Mouse (Mus musculus) midbrain, embryonic 12.5 days (tissue): ENCODE data around the gene Mib2. TPM values are rescaled to one million over a fixed set of nuclear protein-coding genes. Genes with fewer than 3 reads are reported as not detected.
"Not testable (repeated sequence)": the region's sequence is repeated elsewhere in the genome, so short reads cannot be mapped to it uniquely, and the experiment has no call there.

Experiments used
- ATAC-seq: fragments of 200-750 bp; cut with Nextera tagmentation; 2 replicates; pipeline ENCODE4 v1.8.0; 2017; ENCODE audit warnings: low read depth, moderate TSS enrichment, moderate library complexity; ENCODE audit not compliant: low FRiP score
- H3K27ac ChIP-seq: fragments of 300-500 bp; sonication (generic); replicated peaks from 2 replicates; pipeline ENCODE4 v1.5.1; 2016; ENCODE audit warnings: mild to moderate bottlenecking
- H3K27me3 ChIP-seq: fragments of 300-500 bp; sonication (generic); 2 replicates; pipeline ENCODE4 v1.6.1; 2016; ENCODE audit warnings: mild to moderate bottlenecking
- H3K36me3 ChIP-seq: fragments of 300-500 bp; sonication (generic); 2 replicates; pipeline ENCODE4 v1.6.1; 2016
- H3K4me1 ChIP-seq: fragments of 300-500 bp; sonication (generic); 2 replicates; pipeline ENCODE4 v1.6.1; 2016
- H3K4me2 ChIP-seq: fragments of 300-500 bp; sonication (generic); replicated peaks from 2 replicates; pipeline ENCODE4 v1.6.1; 2016; ENCODE audit warnings: mild to moderate bottlenecking, moderate library complexity
- H3K4me3 ChIP-seq: fragments of 300-500 bp; sonication (generic); 2 replicates; pipeline ENCODE4 v1.5.1; 2016; ENCODE audit warnings: mild to moderate bottlenecking
- H3K9ac ChIP-seq: fragments of 300-500 bp; sonication (generic); replicated peaks from 2 replicates; pipeline ENCODE4 v1.6.1; 2016; ENCODE audit warnings: mild to moderate bottlenecking, moderate library complexity
- H3K9me3 ChIP-seq: fragments of 300-500 bp; sonication (generic); 2 replicates; pipeline ENCODE4 v1.6.1; 2016; ENCODE audit warnings: mild to moderate bottlenecking
- WGBS: fragments of 180-500 bp; shearing (Covaris S2); methylation state at CpG from one replicate; pipeline ENCODE4 v1.1.7; 2016; 5-methylcytosine and 5-hydroxymethylcytosine counted together
- polyA plus RNA-seq: library from polyadenylated mRNA; unstranded; fragments of >200 nt; fragmentation: Nextera tagmentation; extraction: Ambion mirVana; gene quantifications from 2 replicates; pipeline ENCODE4 v1.2.1, GENCODE M21; 2016

Mib2 gene
- polyA plus RNA-seq, 1 experiment from 2014 or later, result 35.0 TPM

DNA sequence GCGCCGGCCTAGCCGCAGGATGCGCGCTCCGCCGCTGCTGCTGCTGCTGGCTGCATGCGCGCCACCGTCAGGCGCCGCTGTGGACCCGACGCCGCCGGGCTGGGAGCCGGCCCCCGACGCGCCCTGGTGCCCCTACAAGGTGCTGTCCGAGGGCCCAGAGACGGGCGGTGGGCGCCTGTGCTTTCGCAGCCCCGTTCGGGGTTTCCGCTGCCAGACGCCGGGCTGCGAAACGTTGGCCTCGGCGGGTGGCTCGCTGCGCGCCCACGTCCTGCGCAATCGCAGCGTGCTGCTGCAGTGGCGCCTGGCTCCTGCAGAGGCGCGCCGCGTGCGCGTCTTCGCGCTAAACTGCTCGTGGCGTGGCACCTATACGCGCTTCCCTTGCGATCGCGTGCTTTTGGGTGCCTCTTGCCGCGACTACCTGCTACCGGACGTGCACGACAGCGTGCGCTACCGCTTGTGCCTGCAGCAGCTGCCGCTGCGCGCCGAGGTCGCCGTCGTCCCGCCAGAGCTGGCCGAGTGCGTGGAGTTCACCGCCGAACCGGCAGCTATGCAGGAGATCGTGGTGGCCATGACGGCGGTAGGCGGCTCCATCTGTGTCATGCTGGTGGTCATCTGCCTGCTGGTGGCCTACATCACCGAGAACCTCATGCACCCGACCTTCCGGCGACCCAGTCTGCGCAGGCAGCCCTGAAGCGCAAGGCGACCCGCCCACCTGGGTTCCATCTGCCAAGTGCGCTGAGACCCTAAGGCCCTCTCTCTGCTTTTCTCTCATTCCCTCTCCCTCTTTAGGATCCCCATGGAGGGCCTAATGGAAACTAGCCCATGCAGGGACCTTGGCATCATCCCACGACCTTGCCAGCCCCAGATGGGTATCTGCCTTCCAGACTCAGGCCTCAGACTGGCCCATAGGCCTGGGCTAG is 25.7 kb upstream of the Mib2 start:
- peak; percentile 63 for ATAC-seq
- Histone ChIP-seq H3K27ac (peak overlapping the region; percentile 82), H3K4me3 (peak overlapping the region; percentile 72), H3K27me3 (peaks cover 39% of the 10 kb centered on the region), H3K36me3 (no peaks in the 10 kb centered on the region), H3K9me3 (no peaks in the 10 kb centered on the region), H3K9ac (peak overlapping the region; percentile 63), H3K4me1 (peaks cover 13% of the 10 kb centered on the region), H3K4me2 (peak overlapping the region; percentile 79)
- under 1% methylated on average over 90 of the region's 92 CpGs for WGBS

DNA sequence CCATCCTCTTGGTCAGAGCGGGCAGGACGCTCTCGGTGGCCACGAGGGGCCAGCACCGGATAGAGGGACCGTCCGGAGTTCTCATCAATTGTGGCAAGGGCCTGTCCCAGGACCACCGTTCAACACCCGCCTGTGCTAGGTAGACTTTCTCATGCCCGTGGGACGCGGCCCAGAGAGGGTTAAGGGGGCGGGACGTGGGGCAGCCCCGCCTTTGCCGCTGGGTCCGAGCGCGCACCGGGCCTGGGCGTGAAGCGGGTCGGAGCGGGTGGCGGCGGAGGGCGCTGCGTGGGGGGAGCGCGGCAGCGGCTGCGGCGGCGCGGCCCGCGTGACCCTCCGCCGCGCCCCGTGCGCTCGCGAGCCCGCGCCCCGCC is 25.1 kb upstream of the Mib2 start, which contains the start of gene Fndc10:
Gene Fndc10, plus strand, starts transcription at position 232 of the 371 bp plus-strand sequence.
- Histone ChIP-seq H3K9ac (peak within 1 kb of the TSS; percentile 63), H3K9me3 (no peaks in the 10 kb centered on the region), H3K27me3 (peaks cover 39% of the 10 kb centered on the region), H3K27ac (peak within 1 kb of the TSS; percentile 82), H3K36me3 (no peaks in the 10 kb centered on the region), H3K4me1 (peaks cover 13% of the 10 kb centered on the region), H3K4me3 (peak within 1 kb of the TSS; percentile 72), H3K4me2 (peak within 1 kb of the TSS; percentile 79)
- under 1% methylated on average over 41 of the region's 47 CpGs for WGBS
- ATAC-seq, result peak; percentile 83

DNA sequence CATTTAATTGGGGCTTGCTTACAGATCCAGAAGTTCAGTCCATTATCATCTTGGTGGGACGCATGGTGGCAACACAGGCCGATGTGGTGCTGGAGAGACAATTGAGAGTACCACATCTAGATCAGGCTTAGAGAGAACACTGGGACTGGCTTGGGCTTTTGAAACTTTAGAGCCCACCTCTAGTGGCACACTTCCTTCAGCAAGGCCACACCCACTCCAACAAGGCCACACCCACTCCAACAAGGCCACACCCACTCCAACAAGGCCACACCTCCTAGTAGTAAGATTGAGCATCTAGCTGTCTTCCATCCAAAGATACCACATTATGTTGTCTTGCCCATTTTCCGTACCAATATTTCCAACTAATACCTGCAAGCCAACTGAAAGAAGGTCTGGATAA is 23.4 kb upstream of the Mib2 start:
- 98% methylated on average over 3 of the region's 3 CpGs for whole genome bisulfite sequencing
- H3K9me3 ChIP-seq, result no peaks in the 10 kb centered on the region
- peaks cover 13% of the 10 kb centered on the region for H3K4me1 ChIP-seq
- H3K36me3 ChIP-seq, result no peaks in the 10 kb centered on the region
- no peak for ATAC-seq
- H3K27ac ChIP-seq, result no peak overlapping the region
- no peak overlapping the region for H3K9ac ChIP-seq
- no peak overlapping the region for H3K4me3 ChIP-seq
- peaks cover 39% of the 10 kb centered on the region for H3K27me3 ChIP-seq
- H3K4me2 ChIP-seq, result no peak overlapping the region

DNA sequence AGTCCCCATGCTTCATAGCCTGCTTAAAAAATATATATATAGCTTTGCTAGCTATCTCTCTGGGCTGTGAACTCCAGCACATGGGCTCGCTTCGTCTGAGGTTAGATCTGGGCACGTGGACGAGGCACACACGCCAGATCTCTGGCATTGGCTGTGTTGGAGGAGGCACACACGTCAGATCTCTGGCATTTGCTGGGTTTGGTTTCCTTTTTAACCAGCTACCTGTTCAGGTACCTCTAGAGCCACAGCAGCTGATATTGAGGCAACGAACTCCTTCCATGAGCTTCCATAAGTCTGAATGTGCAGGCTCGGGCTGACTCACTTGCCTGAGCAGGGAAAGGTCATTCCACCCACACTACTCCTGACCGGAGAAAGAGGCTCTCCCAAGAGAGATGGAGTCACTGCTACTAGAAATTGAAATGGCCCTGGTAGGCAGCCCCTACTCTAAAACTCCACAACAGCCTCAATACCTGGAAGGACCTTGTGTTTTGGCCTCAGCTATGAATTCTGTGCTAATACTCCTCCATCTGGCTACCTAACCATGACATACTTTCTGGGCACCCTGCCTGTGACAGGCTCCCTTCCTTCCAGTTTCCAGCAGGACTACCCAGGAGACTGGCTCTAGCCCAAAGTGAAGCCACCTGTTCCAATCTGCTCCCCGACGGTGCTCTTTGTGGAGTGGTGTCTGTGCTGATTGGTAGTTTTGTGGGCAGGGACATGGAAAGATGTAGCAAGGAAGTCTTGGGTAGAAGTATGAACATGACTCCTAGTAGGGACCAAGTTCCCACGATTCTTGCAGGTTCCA is 21.8 kb upstream of the Mib2 start:
- H3K36me3 ChIP-seq, result no peaks in the 10 kb centered on the region
- H3K27ac ChIP-seq, result no peak overlapping the region
- 85% methylated on average over 12 of the region's 12 CpGs for WGBS
- no peak overlapping the region for H3K4me2 ChIP-seq
- no peaks in the 10 kb centered on the region for H3K9me3 ChIP-seq
- H3K9ac ChIP-seq, result no peak overlapping the region
- peaks cover 13% of the 10 kb centered on the region for H3K4me1 ChIP-seq
- ATAC-seq, result no peak
- H3K4me3 ChIP-seq, result no peak overlapping the region
- H3K27me3 ChIP-seq, result peaks cover 28% of the 10 kb centered on the region

DNA sequence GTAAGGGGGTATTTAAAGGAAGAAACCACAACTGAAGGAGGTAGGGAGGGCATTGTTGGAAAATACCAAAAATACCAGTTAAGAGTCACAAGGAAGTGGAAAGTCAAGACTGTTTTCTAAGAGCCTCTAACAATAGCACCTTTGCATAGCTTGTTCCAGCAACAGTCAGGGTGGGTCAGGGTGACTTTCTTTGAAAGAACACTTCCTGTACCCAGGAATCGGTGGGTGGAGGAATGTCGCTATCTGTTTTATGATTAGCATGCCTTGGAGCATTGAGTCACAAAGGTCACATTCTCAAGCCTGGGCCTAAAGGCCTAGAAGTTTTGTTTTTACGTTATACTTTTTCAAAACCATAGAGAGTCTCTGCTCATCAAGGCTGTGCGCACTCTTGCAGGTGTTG is 18.8 kb upstream of the Mib2 start:
- 93% methylated on average over 4 of the region's 4 CpGs for WGBS
- H3K4me3 ChIP-seq, H3K36me3 ChIP-seq, H3K27ac ChIP-seq, H3K9ac ChIP-seq, H3K27me3 ChIP-seq, H3K4me1 ChIP-seq, ATAC-seq, H3K9me3 ChIP-seq, H3K4me2 ChIP-seq: not testable (repeated sequence)

DNA sequence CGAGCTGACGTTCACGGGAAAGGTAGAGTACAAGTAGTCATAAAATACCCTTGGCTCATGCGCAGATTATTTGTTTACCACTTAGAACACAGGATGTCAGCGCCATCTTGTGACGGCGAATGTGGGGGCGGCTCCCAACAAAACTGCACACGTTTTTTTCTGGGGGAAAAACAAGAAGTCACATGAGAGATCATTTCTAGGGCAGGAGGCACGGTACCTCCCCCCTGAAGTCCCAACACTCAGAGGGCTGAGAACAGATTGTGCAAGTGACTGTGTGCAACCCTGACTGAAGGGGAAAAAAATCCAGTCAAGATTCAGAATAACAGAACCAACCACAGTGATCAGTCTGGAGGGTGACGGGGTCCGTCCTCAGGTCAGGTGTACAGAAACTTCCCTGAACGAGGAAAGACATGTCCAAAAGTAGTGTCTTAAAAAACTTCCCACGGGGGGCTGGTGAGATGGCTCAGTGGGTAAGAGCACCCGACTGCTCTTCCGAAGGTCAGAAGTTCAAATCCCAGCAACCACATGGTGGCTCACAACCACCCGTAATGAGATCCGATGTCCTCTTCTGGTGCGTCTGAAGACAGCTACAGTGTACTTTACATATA is 14.8 kb upstream of the Mib2 start:
- not testable (repeated sequence) for H3K4me3 ChIP-seq, H3K27me3 ChIP-seq, H3K4me1 ChIP-seq, H3K4me2 ChIP-seq, H3K9ac ChIP-seq, ATAC-seq, H3K27ac ChIP-seq, H3K9me3 ChIP-seq, H3K36me3 ChIP-seq
- WGBS, result 93% methylated on average over 16 of the region's 19 CpGs

DNA sequence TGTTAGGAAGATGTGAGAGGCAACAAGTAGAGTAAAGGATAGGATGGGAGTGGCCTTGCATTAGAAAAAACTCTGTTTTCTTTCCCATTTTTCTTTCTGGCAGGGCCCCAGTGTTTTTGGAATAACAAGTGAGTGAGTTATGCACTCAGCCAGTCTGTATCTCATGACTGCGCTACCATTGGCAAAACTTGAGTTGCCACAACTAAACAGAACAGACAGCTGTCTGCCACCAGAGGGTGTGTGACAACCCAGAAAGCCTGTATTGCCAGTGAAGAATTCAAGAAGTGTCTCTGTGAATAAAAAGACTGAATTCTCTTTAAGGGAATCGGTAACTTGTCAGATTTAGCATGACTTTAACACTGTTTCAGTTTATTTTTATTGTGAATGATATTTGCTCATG is 7.0 kb upstream of the Mib2 start:
- no peak overlapping the region for H3K4me3 ChIP-seq
- H3K9me3 ChIP-seq, result no peaks in the 10 kb centered on the region
- no peak overlapping the region for H3K27ac ChIP-seq
- no peaks in the 10 kb centered on the region for H3K4me1 ChIP-seq
- H3K27me3 ChIP-seq, result no peaks in the 10 kb centered on the region
- H3K36me3 ChIP-seq, result no peaks in the 10 kb centered on the region
- no peak for ATAC-seq
- 82% methylated on average over 2 of the region's 2 CpGs for WGBS
- H3K9ac ChIP-seq, result no peak overlapping the region
- no peak overlapping the region for H3K4me2 ChIP-seq

DNA sequence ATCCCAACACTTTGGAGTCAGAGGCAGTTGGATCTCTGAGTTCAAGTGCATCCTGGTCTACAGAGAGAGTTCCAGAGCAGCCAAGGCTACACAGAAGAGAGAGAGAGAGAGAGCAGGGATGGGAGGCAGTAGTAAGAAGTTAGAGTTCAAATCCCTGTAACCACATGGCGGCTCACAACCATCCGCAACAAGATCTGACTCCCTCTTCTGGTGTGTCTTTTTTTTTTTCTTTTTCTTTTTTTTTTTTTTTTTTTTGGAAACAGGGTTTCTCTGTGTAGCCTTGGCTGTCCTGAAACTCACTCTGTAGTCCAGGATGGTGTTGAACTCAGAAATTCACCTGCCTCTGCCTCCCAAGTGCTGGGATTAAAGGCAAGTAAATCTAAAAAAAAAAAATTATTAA is 3.1 kb upstream of the Mib2 start:
- Histone ChIP-seq H3K4me3 (no peak overlapping the region), H3K9ac (no peak overlapping the region), H3K4me1 (peaks cover 13% of the 10 kb centered on the region), H3K9me3 (no peaks in the 10 kb centered on the region), H3K27me3 (0 out of 2 replicates have a peak, but pooled peaks cover 4% of the 10 kb centered on the region), H3K4me2 (no peak overlapping the region), H3K27ac (no peak overlapping the region), H3K36me3 (no peaks in the 10 kb centered on the region)
- ATAC-seq, result no peak
- WGBS, result 57% methylated on average over 2 of the region's 2 CpGs

DNA sequence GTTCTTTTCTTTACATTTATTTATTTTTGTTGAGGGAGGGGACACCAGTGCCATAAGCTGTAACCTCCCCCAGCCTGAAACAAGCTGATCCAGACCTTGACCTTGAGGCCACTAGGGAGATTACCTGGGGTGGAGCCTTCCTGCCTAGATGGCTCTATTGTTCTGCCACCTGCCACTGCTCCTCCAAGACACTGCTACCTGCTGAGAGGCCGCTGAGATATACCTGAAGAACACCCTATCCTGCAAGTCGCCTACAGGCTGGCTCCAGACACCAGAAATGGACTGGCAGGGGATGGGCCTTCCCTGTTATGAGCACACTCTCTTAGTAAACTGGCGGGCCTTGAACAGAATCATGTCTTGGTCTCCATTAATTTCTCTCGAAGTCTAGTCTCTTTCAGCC is 1.2 kb upstream of the Mib2 start:
- not testable (repeated sequence) for H3K9me3 ChIP-seq, ATAC-seq, H3K27me3 ChIP-seq, H3K36me3 ChIP-seq, H3K9ac ChIP-seq, H3K4me3 ChIP-seq, H3K27ac ChIP-seq, H3K4me2 ChIP-seq
- peaks cover 13% of the 10 kb centered on the region for H3K4me1 ChIP-seq
- WGBS, result 57% methylated on average over 4 of the region's 4 CpGs

DNA sequence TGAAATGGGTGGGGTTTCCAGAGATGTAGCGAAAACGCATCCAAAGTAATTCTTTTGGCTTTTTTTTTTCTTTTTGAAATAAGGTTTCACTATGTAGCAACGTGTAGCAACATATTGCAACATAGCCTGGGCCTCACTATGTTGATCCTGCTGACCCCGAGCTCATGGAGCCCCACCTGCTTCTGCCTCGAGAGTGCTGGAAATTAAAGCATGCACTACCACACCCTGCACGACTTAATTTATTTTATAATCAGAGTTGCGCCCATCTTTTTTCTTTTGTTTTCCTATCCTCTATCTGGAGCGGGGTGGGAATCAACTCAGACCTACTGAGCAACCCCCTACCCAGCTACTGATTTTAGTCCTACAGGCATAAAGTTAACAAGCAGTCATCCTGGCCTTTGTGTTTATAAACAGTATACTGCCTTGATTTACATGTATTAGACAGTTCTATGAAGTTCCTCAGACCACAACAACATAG is 639 bp upstream of the Mib2 start:
- peaks cover 13% of the 10 kb centered on the region for H3K4me1 ChIP-seq
- no peak overlapping the region for H3K27ac ChIP-seq
- no peaks in the 10 kb centered on the region for H3K9me3 ChIP-seq
- H3K4me2 ChIP-seq, result peak overlapping the region; percentile 96
- 0 out of 2 replicates have a peak, but pooled peaks cover 4% of the 10 kb centered on the region for H3K27me3 ChIP-seq
- peak overlapping the region; percentile 85 for H3K4me3 ChIP-seq
- peak; percentile 24 for ATAC-seq
- 0 out of 2 replicates have a peak overlapping the region, but pooled peaks have one; percentile 79 for H3K9ac ChIP-seq
- H3K36me3 ChIP-seq, result no peaks in the 10 kb centered on the region
- 2% methylated on average over 8 of the region's 8 CpGs for WGBS

DNA sequence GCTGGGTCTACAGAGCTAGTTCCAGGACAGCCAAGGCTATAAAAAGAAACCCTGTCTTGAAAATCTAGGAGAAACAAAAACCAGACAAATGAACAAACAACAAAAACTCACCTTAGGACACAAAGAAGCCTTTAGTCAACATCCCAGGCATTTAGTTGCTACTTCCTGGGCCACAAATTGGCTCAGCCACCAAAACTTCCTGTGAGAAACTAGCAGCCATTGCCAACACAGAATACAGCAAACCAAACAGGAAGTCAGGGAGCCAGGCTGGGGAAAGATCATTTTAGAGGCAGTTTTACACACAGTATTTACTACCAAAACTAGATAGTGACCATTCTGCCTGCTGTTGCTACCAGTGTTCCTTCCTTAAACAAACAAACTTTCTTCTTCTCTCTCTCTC is 2.1 kb downstream of the Mib2 start:
- no peak for ATAC-seq
- Histone ChIP-seq H3K4me1 (peaks cover 13% of the 10 kb centered on the region), H3K9ac (no peak overlapping the region), H3K27me3 (0 out of 2 replicates have a peak, but pooled peaks cover 4% of the 10 kb centered on the region), H3K27ac (no peak overlapping the region), H3K9me3 (no peaks in the 10 kb centered on the region), H3K4me2 (no peak overlapping the region), H3K4me3 (no peak overlapping the region), H3K36me3 (no peaks in the 10 kb centered on the region)

DNA sequence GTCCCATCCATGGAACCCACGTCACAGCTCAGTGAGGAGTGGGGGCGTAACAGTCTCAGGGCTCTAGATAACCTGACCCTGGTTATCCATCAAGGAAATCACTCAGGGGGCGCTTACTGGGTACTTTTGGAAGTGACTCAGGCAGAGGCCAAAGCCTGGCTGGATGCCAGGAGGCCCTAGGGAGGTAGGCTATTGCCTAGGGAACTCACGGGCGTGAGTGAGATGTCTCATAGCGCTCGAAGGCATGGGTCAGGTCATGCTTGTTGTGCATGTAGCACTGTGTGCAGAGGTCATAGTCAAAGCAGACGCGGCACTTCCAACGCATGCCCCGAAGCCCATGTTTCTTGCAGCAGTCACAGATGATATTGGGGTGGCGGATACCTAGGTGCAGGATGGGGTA is 8.4 kb downstream of the Mib2 start:
- Histone ChIP-seq H3K4me1 (no peaks in the 10 kb centered on the region), H3K9ac (no peak overlapping the region), H3K36me3 (peaks cover 24% of the 10 kb centered on the region), H3K4me2 (no peak overlapping the region), H3K27ac (no peak overlapping the region), H3K27me3 (peaks cover 15% of the 10 kb centered on the region), H3K9me3 (no peaks in the 10 kb centered on the region), H3K4me3 (no peak overlapping the region)
- no peak for ATAC-seq
- 92% methylated on average over 12 of the region's 12 CpGs for WGBS
